Mouse (Mus musculus) small intestine, adult 2 months (tissue): ENCODE results near the gene Gm28048. TPM values are rescaled to one million over a fixed set of nuclear protein-coding genes. Genes with fewer than 3 reads are reported as not detected.

Source experiments
- H3K27ac ChIP-seq: fragments of 200-500 bp; 2 replicates; pipeline ENCODE4 v1.5.1; 2012; ENCODE audit warnings: low read depth, low read length, control low read depth, inconsistent platforms; ENCODE audit not compliant: insufficient read depth
- H3K27me3 ChIP-seq: fragments of 200-500 bp; 2 replicates; pipeline ENCODE4 v1.6.1; 2012; ENCODE audit warnings: mild to moderate bottlenecking, moderate library complexity, low read length, inconsistent platforms; ENCODE audit not compliant: control insufficient read depth, insufficient read depth
- H3K36me3 ChIP-seq: fragments of 200-500 bp; 2 replicates; pipeline ENCODE4 v1.6.1; 2012; ENCODE audit warnings: mild to moderate bottlenecking, low read length, control low read depth, inconsistent platforms; ENCODE audit not compliant: control insufficient read depth, insufficient read depth
- H3K4me1 ChIP-seq: fragments of 200-500 bp; 2 replicates; pipeline ENCODE4 v1.6.1; 2012; ENCODE audit warnings: low read length, inconsistent platforms, mixed read lengths; ENCODE audit not compliant: control insufficient read depth, insufficient read depth, insufficient read length
- H3K4me3 ChIP-seq: fragments of 200-500 bp; 2 replicates; pipeline ENCODE4 v1.5.1; 2012; ENCODE audit warnings: low read depth, mild to moderate bottlenecking, control low read depth, inconsistent platforms, low read length, moderate library complexity
- CTCF ChIP-seq: fragments of 200-500 bp; IDR thresholded peaks from 2 replicates; pipeline ENCODE4 v1.5.1; 2012; ENCODE audit warnings: low read depth, mild to moderate bottlenecking, control low read depth, inconsistent platforms, low read length, moderate library complexity, mixed read lengths; ENCODE audit not compliant: insufficient replicate concordance, insufficient read length; ENCODE audit errors: extremely low read depth
- POLR2A ChIP-seq: fragments of 200-500 bp; IDR thresholded peaks from 2 replicates; pipeline ENCODE4 v1.6.1; 2012; ENCODE audit warnings: low read depth, mild to moderate bottlenecking, control low read depth, inconsistent platforms, low read length, moderate library complexity
- WGBS: fragments of 180-500 bp; shearing (Covaris S2); methylation state at CpG from one replicate; pipeline ENCODE4 v1.1.7; 2018; 5-methylcytosine and 5-hydroxymethylcytosine counted together
- polyA plus RNA-seq: library from polyadenylated mRNA; depleted of rRNA; stranded (reverse); fragments of >200 nt; gene quantifications from 2 replicates; pipeline ENCODE4 v1.2.3, GENCODE M21; 2012

Gene Gm28048
- polyA plus RNA-seq, 1 experiment = not detected

DNA sequence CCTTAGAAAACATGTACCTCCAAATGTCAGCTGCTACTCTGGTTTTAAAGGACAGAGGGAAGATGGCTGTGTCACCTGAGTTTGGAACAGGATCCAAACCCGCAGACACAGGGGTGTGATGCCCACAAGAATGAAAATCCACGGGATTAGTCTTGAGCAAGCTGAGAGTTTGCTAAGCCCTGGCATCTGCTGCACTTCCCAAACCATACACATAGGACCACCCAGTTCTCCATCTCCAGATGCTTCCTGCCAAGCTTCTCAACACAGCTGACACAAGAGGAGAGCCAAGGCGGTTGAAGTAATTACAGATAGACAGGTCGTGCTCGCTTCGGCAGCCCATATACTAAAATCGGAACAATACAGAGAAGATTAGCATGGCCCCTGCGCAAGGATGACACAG is 113.3 kb downstream of the Gm28048 start:
- no peaks in the 10 kb centered on the region for H3K27me3 ChIP-seq
- no peak overlapping the region for H3K4me3 ChIP-seq
- WGBS = 86% methylated on average over 8 of the region's 8 CpGs
- H3K36me3 ChIP-seq = no peaks in the 10 kb centered on the region
- no peak overlapping the region for H3K27ac ChIP-seq
- H3K4me1 ChIP-seq = peaks cover 3% of the 10 kb centered on the region; the same call in 1 of the 2 replicates
- TF ChIP-seq CTCF = no peak
- no peak for TF ChIP-seq POLR2A

DNA sequence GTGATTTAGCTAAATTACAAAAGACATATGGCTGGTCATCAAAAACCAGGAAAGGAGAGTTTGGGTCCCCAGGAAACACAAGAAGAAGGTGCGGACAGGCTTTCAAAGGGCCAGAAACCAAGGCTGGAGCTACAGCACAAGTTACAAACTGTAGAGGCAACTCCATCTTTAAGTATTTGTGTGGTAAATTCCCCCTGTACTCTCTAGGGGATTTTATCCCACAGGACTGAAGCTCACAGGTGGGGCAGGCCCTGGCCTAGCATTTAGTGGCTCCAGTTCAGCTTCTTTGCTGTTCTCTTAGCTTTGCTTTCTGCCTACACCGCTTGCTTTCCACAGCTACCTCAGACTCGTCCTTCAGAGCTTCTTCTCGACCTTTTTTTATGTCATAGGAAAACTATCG is 114.2 kb downstream of the Gm28048 start:
- Histone ChIP-seq H3K27me3 (no peaks in the 10 kb centered on the region), H3K27ac (no peak overlapping the region), H3K4me3 (no peak overlapping the region), H3K36me3 (no peaks in the 10 kb centered on the region), H3K4me1 (peaks cover 3% of the 10 kb centered on the region; the same call in 1 of the 2 replicates)
- WGBS = 87% methylated on average over 5 of the region's 5 CpGs
- TF ChIP-seq POLR2A (no peak), CTCF (no peak)

DNA sequence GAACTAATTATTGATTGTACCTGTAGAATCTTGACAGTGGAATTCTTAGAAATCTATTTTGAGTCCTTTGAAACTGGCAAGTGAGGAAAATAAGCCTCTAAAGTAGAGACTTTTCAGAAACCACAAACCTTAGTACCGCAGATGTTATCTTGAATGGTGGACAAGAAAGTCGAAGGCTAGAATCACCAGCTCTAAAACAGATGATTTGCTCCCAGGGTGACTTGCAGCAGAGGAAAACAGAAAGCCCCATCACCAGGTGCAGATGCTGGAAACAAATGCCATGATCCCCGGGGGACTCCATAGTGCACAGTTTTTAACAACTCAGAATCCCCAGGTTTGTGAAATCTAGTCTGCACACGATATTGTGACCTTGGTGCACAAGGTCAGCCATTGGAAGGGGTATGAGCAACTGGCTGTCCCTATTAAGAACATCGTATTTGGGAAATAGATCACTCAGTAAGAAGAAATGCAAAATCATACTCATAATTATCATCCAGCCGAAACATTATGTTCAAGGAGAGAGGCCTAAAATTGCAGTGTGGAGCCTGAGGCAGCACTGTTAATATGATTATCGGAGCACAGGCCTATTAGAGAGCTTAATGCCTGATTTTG is 116.1 kb downstream of the Gm28048 start:
- no peak overlapping the region for H3K27ac ChIP-seq
- peaks cover 1% of the 10 kb centered on the region; the same call in 1 of the 2 replicates for H3K4me1 ChIP-seq
- H3K36me3 ChIP-seq = no peaks in the 10 kb centered on the region
- no peak overlapping the region for H3K4me3 ChIP-seq
- 88% methylated on average over 7 of the region's 7 CpGs for WGBS
- H3K27me3 ChIP-seq = no peaks in the 10 kb centered on the region
- TF ChIP-seq CTCF = no peak
- no peak for TF ChIP-seq POLR2A

DNA sequence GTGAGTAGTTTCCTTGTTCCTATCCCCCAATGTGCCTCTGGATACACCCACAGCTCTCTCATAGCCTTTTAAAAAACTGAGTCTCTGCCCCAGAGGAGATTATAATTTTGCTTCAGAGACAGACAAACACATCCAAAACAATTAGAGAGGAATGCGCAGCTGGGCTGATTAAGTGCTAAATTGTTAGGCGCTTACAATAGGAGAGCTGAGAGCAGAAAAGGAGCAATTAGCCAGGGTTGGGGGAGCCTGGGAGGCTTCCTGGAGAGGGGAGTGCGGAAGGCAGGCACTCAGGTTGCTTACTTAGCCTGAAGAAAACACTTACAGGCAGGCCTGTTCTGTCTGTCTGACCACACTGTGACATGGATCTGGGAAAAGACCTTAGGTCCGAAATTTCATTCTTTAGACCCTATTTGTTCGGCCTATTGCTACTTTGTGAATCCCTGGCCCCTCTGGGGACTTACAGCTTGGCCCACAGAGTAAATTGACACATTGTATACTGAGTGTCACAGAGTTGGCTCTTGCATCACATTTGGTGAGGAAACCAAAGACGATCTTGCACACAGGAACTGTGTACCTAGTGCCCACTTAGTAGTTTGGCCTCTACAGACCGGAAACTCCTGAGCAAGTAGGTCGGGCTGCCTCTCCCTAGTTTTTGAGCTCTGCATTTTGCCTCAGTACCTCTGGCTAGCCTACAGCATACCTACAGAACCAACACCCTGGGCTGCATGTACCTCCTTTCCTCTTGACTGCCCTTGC is 117.4 kb downstream of the Gm28048 start:
- Histone ChIP-seq H3K4me1 (peaks cover 2% of the 10 kb centered on the region), H3K36me3 (no peaks in the 10 kb centered on the region), H3K27me3 (no peaks in the 10 kb centered on the region), H3K4me3 (no peak overlapping the region), H3K27ac (no peak overlapping the region)
- 91% methylated on average over 8 of the region's 8 CpGs for WGBS
- TF ChIP-seq CTCF (no peak), POLR2A (no peak)

DNA sequence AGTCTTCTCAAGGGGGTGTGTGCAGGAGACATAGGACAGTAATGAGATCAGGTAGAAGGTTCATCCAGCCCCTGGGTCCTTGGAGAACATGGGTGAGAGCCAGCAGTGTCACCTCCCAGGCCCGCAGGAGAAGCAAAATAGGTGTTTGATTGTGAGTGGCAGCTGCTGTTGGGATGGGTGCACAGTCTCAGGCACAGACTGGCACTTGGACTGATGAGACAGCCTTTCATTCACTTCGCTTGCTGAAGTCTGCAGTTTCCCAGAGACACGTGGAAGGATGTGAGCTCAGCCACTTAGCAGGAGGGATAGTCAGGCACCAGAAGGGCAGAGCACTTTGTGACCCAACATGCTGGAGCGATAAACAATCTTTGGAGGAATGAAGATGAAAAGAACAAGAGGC is 118.3 kb downstream of the Gm28048 start:
- Histone ChIP-seq H3K4me3 (no peak overlapping the region), H3K27me3 (no peaks in the 10 kb centered on the region), H3K27ac (no peak overlapping the region), H3K4me1 (peaks cover 2% of the 10 kb centered on the region), H3K36me3 (no peaks in the 10 kb centered on the region)
- WGBS = 83% methylated on average over 4 of the region's 4 CpGs
- TF ChIP-seq POLR2A (no peak), CTCF (no peak)

DNA sequence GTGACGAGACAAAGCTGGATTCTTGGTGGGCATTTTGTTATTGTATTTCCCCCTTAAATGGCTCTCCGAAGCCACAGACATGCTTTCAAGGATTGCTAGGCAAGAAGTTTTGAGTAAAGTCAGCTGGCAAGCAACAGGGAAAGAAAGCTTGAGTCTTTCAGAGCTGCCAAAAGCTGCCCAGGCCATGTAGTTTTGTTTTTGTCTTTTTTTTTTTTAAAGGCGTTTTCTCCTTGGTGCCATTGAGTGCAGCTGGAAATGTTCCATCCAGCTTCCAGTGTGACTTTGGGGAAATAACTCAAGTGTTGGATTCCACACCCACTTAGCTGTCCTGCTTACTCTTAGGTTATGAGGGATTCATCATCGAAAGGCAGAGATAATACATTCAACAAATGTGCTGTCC is 120.6 kb downstream of the Gm28048 start:
- TF ChIP-seq POLR2A = no peak
- TF ChIP-seq CTCF = no peak
- no peaks in the 10 kb centered on the region for H3K27me3 ChIP-seq
- WGBS = 80% methylated on average over 4 of the region's 4 CpGs
- no peak overlapping the region for H3K27ac ChIP-seq
- H3K4me1 ChIP-seq = peaks cover 2% of the 10 kb centered on the region
- no peak overlapping the region for H3K4me3 ChIP-seq
- H3K36me3 ChIP-seq = no peaks in the 10 kb centered on the region

DNA sequence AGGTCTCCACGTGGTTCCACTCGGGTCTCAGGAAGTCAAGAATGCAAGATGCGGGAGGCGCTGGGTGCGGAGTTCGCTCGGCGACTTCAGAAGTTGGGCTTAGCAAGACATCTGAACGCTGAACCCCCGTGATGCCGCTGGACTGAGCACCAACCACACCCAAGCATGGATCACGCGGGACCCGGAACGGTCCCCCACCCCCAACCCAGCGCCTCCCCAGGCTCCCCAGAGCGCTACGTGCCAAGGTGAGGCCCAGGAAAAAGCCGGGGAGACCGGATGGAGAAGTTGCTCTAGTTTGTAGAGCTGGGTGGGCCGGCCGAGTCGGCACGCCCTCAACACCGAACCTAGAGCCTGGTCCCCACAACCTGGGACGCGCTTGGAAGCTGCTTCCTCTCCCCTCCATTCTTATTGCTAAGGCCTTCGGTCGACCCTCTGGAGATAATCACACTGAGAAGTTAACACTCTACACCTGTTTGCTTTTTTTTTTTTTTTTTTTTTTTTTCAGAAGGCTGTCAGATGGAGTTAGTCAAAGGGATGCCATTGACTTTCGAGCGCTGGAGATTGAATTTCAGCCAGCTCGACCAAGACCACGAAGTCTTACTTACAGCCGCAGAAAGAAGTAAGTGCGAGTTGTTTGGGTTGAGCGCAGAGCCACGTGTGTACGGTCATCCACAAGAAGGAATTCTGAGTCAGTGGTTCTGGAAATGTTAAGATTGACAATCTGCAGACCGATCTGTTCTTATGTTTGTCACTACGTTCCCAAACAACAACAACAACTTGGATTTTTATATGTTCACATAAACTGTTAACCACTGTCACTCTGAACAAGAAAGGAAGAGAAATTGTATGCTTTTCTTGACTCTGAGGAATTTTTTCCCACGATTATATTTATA is 121.3 kb downstream of the Gm28048 start, which contains the start of gene B3gnt2:
Gene B3gnt2, minus strand, starts transcription at position 627 of the 893 bp plus-strand sequence.
- H3K27ac ChIP-seq = peak within 1 kb of the TSS; percentile 84
- H3K36me3 ChIP-seq = no peaks in the 10 kb centered on the region
- 13% methylated on average over 41 of the region's 41 CpGs for WGBS
- H3K4me1 ChIP-seq = peaks cover 2% of the 10 kb centered on the region
- TF ChIP-seq POLR2A (no peak), CTCF (no peak)
- peak within 1 kb of the TSS; percentile 93 for H3K4me3 ChIP-seq
- H3K27me3 ChIP-seq = no peaks in the 10 kb centered on the region
